Mouse (Mus musculus) thymus, adult 2 months (tissue): ENCODE data around the gene Farp1.

ENCODE experiments used
- CTCF ChIP-seq: fragments of 200-500 bp; IDR thresholded peaks from 2 replicates; pipeline ENCODE4 v1.5.1; 2012; ENCODE audit warnings: mild to moderate bottlenecking, control low read depth, low read length, moderate library complexity, borderline replicate concordance; ENCODE audit not compliant: control insufficient read depth, poor library complexity, insufficient read depth; ENCODE audit errors: extremely low read depth
- POLR2A ChIP-seq: fragments of 200-500 bp; IDR thresholded peaks from 2 replicates; pipeline ENCODE4 v1.6.1; 2012; ENCODE audit warnings: mild to moderate bottlenecking, low read length, control low read depth, moderate library complexity; ENCODE audit not compliant: control insufficient read depth, poor library complexity, insufficient read depth; ENCODE audit errors: extremely low read depth

- TF ChIP-seq CTCF = no peak
- no peak for TF ChIP-seq POLR2A
Observed at GRCm38 (mm10) chr14:121092517-121092916, 57.5 kb downstream of the Farp1 start.
